Mouse (Mus musculus): ENCODE data around the gene Mia3. TPM values are rescaled to one million over a fixed set of nuclear protein-coding genes. Genes with fewer than 3 reads are reported as not detected.
"Not testable (repeated sequence)": the region's sequence is repeated elsewhere in the genome, so short reads cannot be mapped to it uniquely, and the experiment has no call there.

Mia3 gene
- total and polyA plus RNA-seq, 2 experiments, result 113 to 213 TPM

GRCm38 (mm10) chr1:183324433-183324832, 44.9 kb downstream of the Mia3 start:
- TF ChIP-seq POLR2A (IDR thresholded peaks at IDR 0.05; ENCODE audit: extremely low read depth, insufficient read depth, low read length), result no peak
- TF ChIP-seq CTCF (IDR thresholded peaks at IDR 0.05; ENCODE audit: low read depth, low read length), result no peak
- H3K4me3 ChIP-seq (ENCODE audit: insufficient read depth, low read depth, low read length), result no peak overlapping the region
- peaks cover 58% of the 10 kb centered on the region for H3K36me3 ChIP-seq (ENCODE audit: control insufficient read depth, insufficient read depth, low read length)
- WGBS, result 98% methylated on average over 6 of the region's 6 CpGs
- no peaks in the 10 kb centered on the region for H3K79me2 ChIP-seq (ENCODE audit: control insufficient read depth, insufficient read depth, low read length)
- no peak for DNase-seq (ENCODE audit: extremely low read depth, low read depth, low spot score)
- no peaks in the 10 kb centered on the region for H3K4me1 ChIP-seq (ENCODE audit: control insufficient read depth, insufficient read depth, low read length)
- no peak overlapping the region for H3K27ac ChIP-seq (replicated peaks; ENCODE audit: insufficient read depth, low read depth, low read length)
- no peaks in the 10 kb centered on the region for H3K27me3 ChIP-seq (ENCODE audit: control insufficient read depth, insufficient read depth, low read length)
- H3K9ac ChIP-seq (ENCODE audit: low read depth, low read length), result no peak overlapping the region

DNA sequence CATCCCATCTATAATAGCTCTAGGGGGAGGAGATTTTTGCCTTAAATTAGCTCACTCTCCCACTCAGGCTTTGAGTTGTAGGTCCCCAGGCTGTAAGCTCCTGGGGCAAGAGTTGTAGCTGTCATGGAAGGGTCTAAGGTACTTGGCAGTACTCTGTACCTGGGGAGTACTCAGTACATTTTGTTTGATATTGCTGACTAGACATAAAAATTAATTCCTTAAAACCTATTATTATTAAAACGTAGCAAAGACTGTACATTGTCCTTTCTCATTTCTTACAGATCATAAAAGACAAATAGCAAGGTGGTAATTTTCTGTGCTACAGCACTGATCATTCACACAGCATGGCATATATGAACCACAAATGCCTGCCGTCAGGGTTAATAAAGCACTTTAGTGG, 45.4 kb downstream of the Mia3 start:
- no peak for DNase-seq (ENCODE audit: extremely low read depth, low read depth, low spot score)
- Histone ChIP-seq H3K36me3 (ENCODE audit: control insufficient read depth, insufficient read depth, low read length) (peaks cover 56% of the 10 kb centered on the region), H3K9ac (ENCODE audit: low read depth, low read length) (no peak overlapping the region), H3K4me1 (ENCODE audit: control insufficient read depth, insufficient read depth, low read length) (no peaks in the 10 kb centered on the region), H3K4me3 (ENCODE audit: insufficient read depth, low read depth, low read length) (no peak overlapping the region), H3K27ac (replicated peaks; ENCODE audit: insufficient read depth, low read depth, low read length) (no peak overlapping the region), H3K79me2 (ENCODE audit: control insufficient read depth, insufficient read depth, low read length) (no peaks in the 10 kb centered on the region), H3K27me3 (ENCODE audit: control insufficient read depth, insufficient read depth, low read length) (no peaks in the 10 kb centered on the region)
- 96% methylated on average over 2 of the region's 2 CpGs for WGBS
- TF ChIP-seq CTCF (IDR thresholded peaks at IDR 0.05; ENCODE audit: low read depth, low read length), result no peak

- H3K4me1 ChIP-seq (ENCODE audit: control insufficient read depth, insufficient read depth, low read length); H3K27me3 ChIP-seq (ENCODE audit: control insufficient read depth, insufficient read depth, low read length); H3K79me2 ChIP-seq (ENCODE audit: control insufficient read depth, insufficient read depth, low read length); H3K27ac ChIP-seq (replicated peaks; ENCODE audit: insufficient read depth, low read depth, low read length); DNase-seq (ENCODE audit: extremely low read depth, low read depth, low spot score); H3K4me3 ChIP-seq (ENCODE audit: insufficient read depth, low read depth, low read length); H3K9ac ChIP-seq (ENCODE audit: low read depth, low read length): not testable (repeated sequence)
- H3K36me3 ChIP-seq (ENCODE audit: control insufficient read depth, insufficient read depth, low read length), result peaks cover 52% of the 10 kb centered on the region
- WGBS, result 74% methylated on average over 5 of the region's 5 CpGs
Observed at GRCm38 (mm10) chr1:183322496-183322895, 46.9 kb downstream of the Mia3 start.

DNA sequence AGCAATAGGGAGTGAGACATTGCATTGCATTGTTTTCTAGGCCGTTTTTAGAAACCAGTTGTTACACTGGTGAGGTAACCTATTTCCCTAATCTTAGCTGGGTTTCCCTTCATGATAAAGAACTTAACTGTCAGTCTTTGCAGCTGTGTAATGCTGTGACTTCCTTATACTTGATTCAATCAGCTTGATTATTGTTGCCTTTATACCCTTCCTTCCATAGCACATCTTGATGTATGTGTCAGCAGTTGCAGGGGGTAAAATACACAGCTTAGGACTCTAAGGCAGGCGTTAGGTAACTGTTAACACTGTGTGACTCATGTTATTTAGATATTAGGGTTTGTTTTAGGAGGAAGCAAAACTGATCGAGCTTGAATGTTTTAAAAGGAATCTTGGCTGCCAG, 48.6 kb downstream of the Mia3 start:
- Histone ChIP-seq H3K4me3 (ENCODE audit: insufficient read depth, low read depth, low read length) (no peak overlapping the region), H3K36me3 (ENCODE audit: control insufficient read depth, insufficient read depth, low read length) (peaks cover 51% of the 10 kb centered on the region), H3K4me1 (ENCODE audit: control insufficient read depth, insufficient read depth, low read length) (no peaks in the 10 kb centered on the region), H3K27ac (replicated peaks; ENCODE audit: insufficient read depth, low read depth, low read length) (no peak overlapping the region), H3K9ac (ENCODE audit: low read depth, low read length) (no peak overlapping the region), H3K79me2 (ENCODE audit: control insufficient read depth, insufficient read depth, low read length) (no peaks in the 10 kb centered on the region), H3K27me3 (ENCODE audit: control insufficient read depth, insufficient read depth, low read length) (no peaks in the 10 kb centered on the region)
- TF ChIP-seq POLR2A (IDR thresholded peaks at IDR 0.05; ENCODE audit: extremely low read depth, insufficient read depth, low read length), result no peak
- no peak for TF ChIP-seq CTCF (IDR thresholded peaks at IDR 0.05; ENCODE audit: low read depth, low read length)
- no peak for DNase-seq (ENCODE audit: extremely low read depth, low read depth, low spot score)
- WGBS, result 47% methylated on average over 3 of the region's 3 CpGs

- Histone ChIP-seq H3K27me3 (ENCODE audit: control insufficient read depth, insufficient read depth, low read length) (no peaks in the 10 kb centered on the region), H3K4me1 (ENCODE audit: control insufficient read depth, insufficient read depth, low read length) (peaks cover 3% of the 10 kb centered on the region; the same call in 1 of the 2 replicates), H3K36me3 (ENCODE audit: control insufficient read depth, insufficient read depth, low read length) (peaks cover 42% of the 10 kb centered on the region), H3K4me3 (ENCODE audit: insufficient read depth, low read depth, low read length) (no peak overlapping the region), H3K27ac (replicated peaks; ENCODE audit: insufficient read depth, low read depth, low read length) (no peak overlapping the region), H3K79me2 (ENCODE audit: control insufficient read depth, insufficient read depth, low read length) (no peaks in the 10 kb centered on the region), H3K9ac (ENCODE audit: low read depth, low read length) (no peak overlapping the region)
- TF ChIP-seq CTCF (IDR thresholded peaks at IDR 0.05; ENCODE audit: low read depth, low read length), result no peak
- no peak for TF ChIP-seq POLR2A (IDR thresholded peaks at IDR 0.05; ENCODE audit: extremely low read depth, insufficient read depth, low read length)
- WGBS, result 90% methylated on average over 2 of the region's 2 CpGs
- DNase-seq (ENCODE audit: extremely low read depth, low read depth, low spot score), result peak; percentile 18
Observed at GRCm38 (mm10) chr1:183315783-183316182, 53.6 kb downstream of the Mia3 start.

GRCm38 (mm10) chr1:183312076-183312475, 57.3 kb downstream of the Mia3 start:
- H3K9ac ChIP-seq (ENCODE audit: low read depth, low read length), result no peak overlapping the region
- H3K4me3 ChIP-seq (ENCODE audit: insufficient read depth, low read depth, low read length), result no peak overlapping the region
- peaks cover 3% of the 10 kb centered on the region; the same call in 1 of the 2 replicates for H3K4me1 ChIP-seq (ENCODE audit: control insufficient read depth, insufficient read depth, low read length)
- no peak for TF ChIP-seq POLR2A (IDR thresholded peaks at IDR 0.05; ENCODE audit: extremely low read depth, insufficient read depth, low read length)
- TF ChIP-seq CTCF (IDR thresholded peaks at IDR 0.05; ENCODE audit: low read depth, low read length), result no peak
- peak; percentile 84 for DNase-seq (ENCODE audit: extremely low read depth, low read depth, low spot score)
- H3K27ac ChIP-seq (replicated peaks; ENCODE audit: insufficient read depth, low read depth, low read length), result no peak overlapping the region
- peaks cover 31% of the 10 kb centered on the region for H3K36me3 ChIP-seq (ENCODE audit: control insufficient read depth, insufficient read depth, low read length)
- no peaks in the 10 kb centered on the region; the same call in 1 of the 2 replicates for H3K79me2 ChIP-seq (ENCODE audit: control insufficient read depth, insufficient read depth, low read length)
- H3K27me3 ChIP-seq (ENCODE audit: control insufficient read depth, insufficient read depth, low read length), result no peaks in the 10 kb centered on the region
- 32% methylated on average over 2 of the region's 2 CpGs for WGBS

- not testable (repeated sequence) for H3K79me2 ChIP-seq (ENCODE audit: control insufficient read depth, insufficient read depth, low read length); H3K27me3 ChIP-seq (ENCODE audit: control insufficient read depth, insufficient read depth, low read length); H3K9ac ChIP-seq (ENCODE audit: low read depth, low read length); H3K4me3 ChIP-seq (ENCODE audit: insufficient read depth, low read depth, low read length); H3K27ac ChIP-seq (replicated peaks; ENCODE audit: insufficient read depth, low read depth, low read length); DNase-seq (ENCODE audit: extremely low read depth, low read depth, low spot score); H3K4me1 ChIP-seq (ENCODE audit: control insufficient read depth, insufficient read depth, low read length)
- WGBS, result 94% methylated on average over 2 of the region's 2 CpGs
- peaks cover 17% of the 10 kb centered on the region for H3K36me3 ChIP-seq (ENCODE audit: control insufficient read depth, insufficient read depth, low read length)
Observed at GRCm38 (mm10) chr1:183309601-183310000, 59.8 kb downstream of the Mia3 start.

Measured in liver, adult 2 months (tissue).